Mouse (Mus musculus): ENCODE results near the gene Zcchc14.
A peak's percentile ranks its signal among the peaks of the same experiment; 100 is the strongest.
"Not testable (repeated sequence)": the region's sequence is repeated elsewhere in the genome, so short reads cannot be mapped to it uniquely, and the experiment has no call there.

Gene Zcchc14

GRCm38 (mm10) chr8:121621879-121622278 is 30.8 kb downstream of the Zcchc14 start:
- DNase-seq (ENCODE audit: low spot score): no peak

DNA sequence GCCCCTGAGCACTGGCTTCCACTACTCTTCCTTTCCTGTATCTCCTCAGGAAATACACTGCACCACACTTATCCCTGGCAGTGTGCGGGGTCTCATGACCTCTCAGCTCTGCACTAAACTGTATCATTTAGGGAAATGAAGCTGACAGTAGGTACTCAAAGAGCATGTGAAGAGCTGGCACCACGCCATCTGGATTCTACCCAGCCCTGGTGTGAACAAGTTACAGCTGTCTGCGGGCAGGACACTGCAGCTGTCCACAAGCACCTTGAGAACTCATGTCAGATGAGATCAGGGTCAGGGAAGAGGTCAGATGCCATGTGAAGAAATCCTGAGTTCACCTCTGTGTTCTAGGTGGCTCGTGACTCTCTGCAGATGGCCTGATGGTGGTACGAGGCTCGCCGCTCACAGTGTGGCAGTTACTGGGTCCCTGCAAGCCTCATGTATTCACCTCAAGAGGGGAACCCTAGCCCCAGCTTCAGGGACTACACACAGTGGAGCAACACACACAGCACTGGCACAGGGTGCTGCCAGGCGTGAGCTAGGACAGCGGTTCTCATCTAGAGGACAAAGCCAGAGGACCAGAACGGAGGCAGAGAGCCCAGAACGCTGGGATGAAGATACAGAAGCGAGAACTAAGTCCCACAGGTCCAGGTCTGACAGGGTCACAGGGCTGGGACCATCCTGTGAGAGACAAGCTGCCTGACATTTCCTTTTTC is 31.7 kb downstream of the Zcchc14 start:
- DNase-seq (ENCODE audit: low spot score): no peak

DNA sequence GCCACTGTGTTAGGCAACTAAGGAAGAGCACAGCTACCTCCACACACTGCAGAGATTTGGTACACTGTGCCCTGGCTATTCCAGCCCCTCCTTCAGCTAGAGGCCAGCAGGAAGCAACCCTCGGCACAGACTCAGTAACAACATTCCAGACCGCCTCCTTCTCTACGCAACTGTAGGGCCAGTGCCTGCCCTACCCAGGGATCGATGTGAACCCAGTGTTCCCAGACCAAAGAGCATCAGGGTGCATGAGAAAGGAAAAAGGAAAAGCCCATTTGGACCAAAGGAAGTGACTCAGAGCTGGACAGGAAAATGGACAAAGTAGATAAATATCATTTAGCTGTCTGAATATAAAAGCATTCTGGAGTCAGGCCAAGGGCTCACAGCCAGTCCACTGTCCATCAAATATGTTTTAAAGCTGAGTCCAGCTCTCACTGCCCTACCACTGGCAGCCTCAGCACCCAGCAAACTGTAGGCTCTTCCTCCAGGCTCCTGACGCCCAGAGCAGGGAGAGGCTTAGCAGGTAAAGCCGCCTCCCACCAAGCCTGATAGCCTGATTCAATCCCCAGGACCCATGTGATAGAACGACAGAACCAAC is 33.2 kb downstream of the Zcchc14 start:
- DNase-seq (ENCODE audit: low spot score): no peak

GRCm38 (mm10) chr8:121613419-121613818 is 39.3 kb downstream of the Zcchc14 start:
- DNase-seq (ENCODE audit: low spot score): no peak

- no peak for DNase-seq (ENCODE audit: low spot score)
Observed at GRCm38 (mm10) chr8:121609916-121610315, 42.8 kb downstream of the Zcchc14 start.

DNA sequence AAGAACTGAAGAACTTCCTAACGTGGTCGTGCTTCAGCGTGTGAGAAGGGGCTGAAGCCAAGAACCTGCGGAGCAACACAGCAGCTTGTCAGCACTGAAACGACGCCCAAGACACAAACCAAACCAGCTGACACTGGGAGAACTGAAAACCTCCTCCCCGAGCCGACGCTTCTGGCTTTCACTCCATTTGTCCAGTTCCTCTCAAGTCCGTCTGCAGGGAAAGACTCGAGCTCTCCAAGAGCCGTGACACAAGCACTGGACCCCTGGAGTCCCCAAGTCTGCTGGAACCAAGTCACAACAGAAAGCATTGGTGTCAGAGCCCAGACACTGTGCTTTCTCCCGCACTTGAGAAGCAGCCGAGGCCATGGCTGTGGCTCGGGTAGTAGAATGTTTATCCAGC is 43.5 kb downstream of the Zcchc14 start:
- DNase-seq (ENCODE audit: low spot score): no peak

DNA sequence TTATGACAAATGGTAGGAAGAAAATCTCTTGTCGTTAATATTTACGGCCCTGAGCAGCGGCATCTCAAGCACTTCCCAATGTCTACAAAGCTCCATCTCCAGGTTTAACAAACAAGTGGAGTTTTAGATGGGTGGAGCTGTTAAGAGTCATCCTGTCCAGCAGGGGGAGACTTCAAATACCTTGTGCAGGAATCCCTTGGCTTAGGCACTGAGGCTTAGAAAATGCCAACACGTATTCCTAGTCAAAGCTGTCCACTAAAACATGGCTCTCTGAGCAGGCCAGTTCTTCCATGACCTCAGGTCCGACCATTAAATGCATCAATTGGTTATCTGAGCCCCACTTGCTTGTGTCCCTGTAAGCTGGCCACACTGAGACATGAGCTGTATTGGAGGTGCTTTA is 45.0 kb downstream of the Zcchc14 start:
- DNase-seq (ENCODE audit: low spot score): no peak

GRCm38 (mm10) chr8:121603801-121604200 is 48.9 kb downstream of the Zcchc14 start:
- DNase-seq (ENCODE audit: low spot score): no peak

GRCm38 (mm10) chr8:121602860-121603259 is 49.8 kb downstream of the Zcchc14 start:
- peak; percentile 84 for DNase-seq (ENCODE audit: low spot score)

GRCm38 (mm10) chr8:121602411-121602810 is 50.3 kb downstream of the Zcchc14 start:
- no peak for DNase-seq (ENCODE audit: low spot score)

GRCm38 (mm10) chr8:121599842-121600241 is 52.9 kb downstream of the Zcchc14 start:
- DNase-seq (ENCODE audit: low spot score): no peak

GRCm38 (mm10) chr8:121598892-121599291 is 53.8 kb downstream of the Zcchc14 start:
- DNase-seq (ENCODE audit: low spot score): peak; percentile 80

DNA sequence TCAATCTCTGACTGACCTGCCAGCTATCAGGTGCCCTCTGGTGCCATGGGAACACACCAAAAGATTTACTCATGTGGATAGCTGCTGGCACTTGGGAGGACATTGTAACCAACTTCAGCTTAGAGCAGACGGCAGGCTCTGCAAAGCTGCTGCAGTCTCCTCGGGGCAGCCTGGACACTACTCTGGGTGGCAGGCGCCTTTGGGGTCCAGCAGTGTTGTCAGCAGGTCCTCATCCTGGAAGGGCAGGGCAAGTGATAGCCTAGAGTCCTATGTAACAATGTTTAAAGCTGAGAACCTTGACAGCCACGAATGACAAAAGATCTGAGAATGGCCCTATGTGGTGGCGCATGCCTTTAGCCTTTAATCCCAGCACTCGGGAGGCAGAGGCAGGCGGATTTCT is 54.5 kb downstream of the Zcchc14 start:
- no peak for DNase-seq (ENCODE audit: low spot score)

DNA sequence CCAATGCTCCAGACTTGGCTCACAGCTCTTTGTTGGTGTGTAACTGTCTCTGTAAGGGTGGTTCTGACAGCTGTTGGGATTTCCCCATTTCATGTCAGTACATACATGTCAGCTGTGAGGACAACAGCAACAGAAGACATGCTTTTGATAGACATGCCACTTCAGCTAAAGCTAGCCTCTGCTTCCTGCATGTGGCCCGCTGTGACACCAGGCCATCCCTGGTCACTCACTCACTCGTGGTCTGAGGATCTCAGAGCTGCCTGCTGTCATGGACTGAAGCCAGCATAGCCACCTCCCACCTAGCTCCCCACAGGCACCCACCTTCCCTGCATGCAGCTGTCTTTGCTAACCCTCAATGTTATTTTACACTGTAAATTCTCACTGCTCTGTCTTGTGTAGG is 55.2 kb downstream of the Zcchc14 start:
- not testable (repeated sequence) for DNase-seq (ENCODE audit: low spot score)

DNA sequence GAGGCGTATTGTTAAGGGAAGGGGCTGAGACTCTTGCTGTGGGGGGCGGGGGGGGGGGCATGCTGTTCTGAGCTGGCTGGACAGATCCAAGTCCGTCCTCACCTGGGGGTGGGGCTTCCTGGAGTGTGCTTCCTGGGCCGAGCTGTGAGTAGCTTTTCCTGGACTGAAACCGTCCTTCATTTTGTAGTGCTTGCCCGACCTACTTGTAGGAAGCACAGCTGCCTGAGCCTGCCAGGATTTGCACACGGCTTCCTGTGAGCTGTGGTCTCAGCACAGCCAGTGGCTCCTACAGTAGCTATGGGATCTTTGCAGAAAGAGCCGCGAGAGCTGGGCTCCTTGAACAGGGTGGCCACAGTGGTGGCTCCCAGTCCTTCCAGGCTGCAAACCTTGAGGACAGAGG is 58.7 kb downstream of the Zcchc14 start:
- no peak for DNase-seq (ENCODE audit: low spot score)

GRCm38 (mm10) chr8:121593293-121593692 is 59.4 kb downstream of the Zcchc14 start:
- DNase-seq (ENCODE audit: low spot score): no peak

GRCm38 (mm10) chr8:121591178-121592066 is 61.3 kb downstream of the Zcchc14 start:
- no peak for DNase-seq (ENCODE audit: low spot score)

DNA sequence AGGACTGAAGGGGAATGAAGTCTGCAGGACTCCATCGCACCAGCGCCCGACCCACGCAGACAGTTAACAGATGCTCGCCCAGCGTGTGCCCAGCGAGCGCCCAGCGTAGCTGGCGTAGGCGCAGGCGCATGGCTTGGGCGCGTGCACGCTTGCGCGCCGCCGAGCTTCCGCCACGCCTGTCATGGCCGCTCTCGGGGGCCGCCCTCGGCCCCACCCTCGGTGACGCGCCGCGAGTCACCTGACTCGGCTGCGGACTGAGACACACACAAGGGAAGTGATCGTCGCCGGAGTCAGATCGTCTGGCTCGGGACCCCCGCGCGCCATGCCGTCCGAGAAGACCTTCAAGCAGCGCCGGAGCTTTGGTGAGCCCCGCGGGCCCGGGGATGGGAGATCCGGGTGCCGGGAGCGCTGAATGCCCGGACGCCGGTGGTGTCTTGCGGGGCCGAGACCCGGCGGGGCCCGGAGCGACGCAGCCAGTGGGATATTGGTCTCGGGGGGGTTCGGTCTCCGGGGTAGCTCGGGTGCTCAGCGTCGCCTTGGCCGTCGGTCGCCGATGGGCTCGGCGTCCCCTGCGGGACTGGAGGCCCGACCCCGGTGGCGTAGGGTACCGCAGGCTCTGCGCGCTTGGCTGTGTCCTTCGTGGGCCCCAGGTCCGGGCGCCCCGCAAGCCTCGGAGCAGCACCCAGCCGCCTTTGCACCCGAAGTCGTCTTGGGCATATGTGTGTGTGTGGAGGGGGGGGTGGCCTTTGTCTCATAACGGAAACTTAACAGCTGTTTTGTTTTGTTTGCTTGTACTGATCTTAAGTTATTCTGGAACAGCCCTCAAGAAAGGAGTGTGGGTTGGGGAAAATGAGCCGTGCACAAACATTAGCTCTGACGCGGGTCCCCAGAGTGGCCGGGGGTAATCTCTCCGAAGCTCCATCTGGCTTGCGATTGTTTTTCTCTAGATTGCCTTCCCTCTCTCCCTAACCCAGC is 62.2 kb downstream of the Zcchc14 start, which contains the start of gene Map1lc3b:
Gene Map1lc3b (plus strand): TSS at position 159 of the 975 bp plus-strand sequence.
- peak; percentile 97 for DNase-seq (ENCODE audit: low spot score)

DNA sequence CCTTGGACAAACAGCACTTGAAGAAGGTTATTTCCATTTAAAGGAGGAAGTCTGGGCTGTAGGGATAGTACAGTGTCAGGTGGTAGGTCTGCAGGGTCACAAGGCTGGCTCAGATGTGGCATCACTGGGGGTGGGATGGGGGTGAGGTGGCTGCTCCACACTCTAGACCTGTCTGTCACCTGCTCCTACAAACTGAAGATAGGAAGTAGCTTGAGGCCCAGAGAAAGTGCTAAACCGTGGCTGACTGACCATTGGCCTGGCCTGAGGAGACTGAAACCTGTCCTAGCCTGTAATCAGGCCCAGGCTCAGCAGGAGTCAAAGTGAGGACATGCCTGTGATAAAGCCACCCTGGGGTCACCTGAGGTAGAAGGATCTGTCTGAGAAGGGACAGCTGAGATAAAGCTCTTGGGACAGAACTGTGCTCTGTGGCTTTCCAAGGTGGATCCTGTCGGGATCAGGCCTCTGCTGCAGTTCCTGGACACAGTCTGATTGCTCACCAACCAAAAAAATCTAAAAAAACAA is 63.4 kb downstream of the Zcchc14 start:
- DNase-seq (ENCODE audit: low spot score): no peak

DNA sequence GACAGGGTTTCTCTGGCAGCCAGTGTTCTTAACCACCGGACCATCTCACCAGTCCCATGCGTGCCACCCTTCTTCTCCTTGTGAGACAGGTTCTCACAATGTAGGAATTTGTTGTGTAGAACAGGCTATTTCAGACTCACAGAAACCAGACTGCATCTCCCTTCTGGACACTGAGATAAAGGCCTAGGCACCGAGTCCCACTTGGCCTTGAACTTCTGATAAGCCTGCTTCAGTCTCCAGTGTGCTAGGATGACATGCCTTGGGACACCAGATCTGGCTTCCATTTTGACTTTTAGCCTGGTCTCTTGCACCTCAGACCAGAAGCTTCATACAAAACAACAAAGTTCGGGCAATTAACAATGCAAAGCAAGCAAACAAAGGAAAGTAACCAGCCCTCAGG is 64.0 kb downstream of the Zcchc14 start:
- no peak for DNase-seq (ENCODE audit: low spot score)

GRCm38 (mm10) chr8:121585159-121585825 is 67.4 kb downstream of the Zcchc14 start:
- peak; percentile 100 for DNase-seq (ENCODE audit: low spot score)

All from layer of hippocampus, adult 11-12 months (tissue).